Comparison of ENCODE assay signal across 9 mouse cellular contexts in the genomic region with DNA sequence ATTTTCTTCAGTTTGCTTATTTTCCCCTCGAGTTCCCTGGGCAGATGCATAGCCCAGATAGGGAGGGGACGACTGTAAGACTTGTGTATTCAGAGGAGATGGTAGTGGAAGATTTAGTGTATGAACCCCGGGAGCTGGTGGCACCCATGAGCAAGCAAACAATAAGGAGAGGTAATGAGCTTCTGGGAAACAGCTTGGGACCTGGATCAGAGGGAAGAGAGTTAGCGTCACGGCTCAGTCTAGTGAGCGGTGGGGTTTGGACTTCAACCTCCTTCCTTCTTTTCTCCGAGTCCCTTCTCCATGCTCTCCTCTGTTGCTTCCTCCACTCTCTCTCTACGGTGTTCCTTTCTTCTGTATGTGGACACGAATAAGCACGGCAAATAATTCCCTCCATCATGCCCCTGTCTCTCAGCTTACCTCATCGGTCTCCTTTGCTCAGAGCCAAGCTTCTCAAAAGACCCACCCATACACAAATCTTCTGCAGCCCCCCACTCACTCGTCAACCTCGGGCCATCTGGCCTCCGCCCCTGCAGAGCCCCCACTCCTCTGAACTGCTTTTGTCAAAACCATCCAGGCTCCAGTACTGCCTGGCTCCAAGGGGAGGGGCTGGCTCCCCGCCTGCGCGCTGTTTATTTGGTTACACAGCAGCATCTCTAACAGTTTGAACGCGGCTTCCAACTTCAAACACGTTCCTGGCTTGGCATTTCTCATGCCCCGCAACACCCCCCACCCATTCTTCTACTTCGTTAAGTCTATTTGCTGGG. TPM values are rescaled to one million over a fixed set of nuclear protein-coding genes. Genes with fewer than 3 reads are reported as not detected.
A peak's percentile ranks its signal among the peaks of the same experiment; 100 is the strongest.
DNase-seq lines count a peak whose midpoint lies in the region; ATAC-seq and TF ChIP-seq lines count a peak whose summit lies in the region.
"Had no signal": no experiment of that assay in that cellular context is flagged by ENCODE, and none has a peak within 500 bp of the region (broad histone marks: within the 10 kb centered on the region; RNA-seq: fewer than 3 reads in every experiment).

No protein-coding gene starts in this region.

- H3K9me3 ChIP-seq in lung, postnatal 0 days (ENCODE audit: low read length), result no peaks in the 10 kb centered on the region
- no peaks in the 10 kb centered on the region for H3K9me3 ChIP-seq in intestine, embryonic 15.5 days
- H3K9me3 ChIP-seq: liver, embryonic 15.5 days had no signal

- no peaks in the 10 kb centered on the region; the same call in 1 of the 2 replicates for H3K27me3 ChIP-seq in lung, postnatal 0 days (replicated peaks; ENCODE audit: insufficient read depth, low read length)
- H3K27me3 ChIP-seq in intestine, embryonic 15.5 days (replicated peaks), result no peaks in the 10 kb centered on the region

- H3K36me3 ChIP-seq in lung, postnatal 0 days (ENCODE audit: insufficient read depth, low read length), result no peaks in the 10 kb centered on the region
- no peaks in the 10 kb centered on the region for H3K36me3 ChIP-seq in intestine, embryonic 15.5 days
- H3K36me3 ChIP-seq: liver, embryonic 15.5 days had no signal

- 9% methylated on average over 22 of the region's 22 CpGs for WGBS in lung, postnatal 0 days
- WGBS in intestine, embryonic 15.5 days, result 8% methylated on average over 22 of the region's 22 CpGs

- peak; percentile 53 for ATAC-seq in frontal cortex, adult (ENCODE audit: low TSS enrichment)
- ATAC-seq in lung, postnatal 0 days, result 0 out of 2 replicates have a peak, but pooled peaks have one; percentile 17
- peak; percentile 60; the same call in 1 of the 2 replicates for ATAC-seq in intestine, embryonic 15.5 days

- DNase-seq in frontal cortex, postnatal 25 days (ENCODE audit: low spot score in 2 of 2), result no peak
- peak; percentile 6 for DNase-seq in lung, postnatal 0 days (ENCODE audit: low spot score)
- DNase-seq in lung, adult 18-20 months, result no peak
- peak; percentile 71 for DNase-seq in neural tube, embryonic 10.5 days (ENCODE audit: extremely low spot score, low spot score)
- DNase-seq in adipocyte (ENCODE audit: low spot score), result no peak
- no peak for DNase-seq in MN1 (ENCODE audit: low spot score)

- no peak for TF ChIP-seq EP300 in lung, postnatal 0 days (IDR thresholded peaks at IDR 0.05)

- no peak overlapping the region for H3K9ac ChIP-seq in lung, postnatal 0 days (replicated peaks; ENCODE audit: low read depth)
- H3K9ac ChIP-seq in intestine, embryonic 15.5 days, result no peak overlapping the region
- H3K9ac ChIP-seq: liver, embryonic 15.5 days had no signal

- no peak overlapping the region for H3K27ac ChIP-seq in lung, postnatal 0 days (ENCODE audit: low read length)
- H3K27ac ChIP-seq in intestine, embryonic 15.5 days, result no peak overlapping the region
- H3K27ac ChIP-seq: liver, embryonic 15.5 days had no signal

- 0 out of 2 replicates have a peak overlapping the region, but pooled peaks have one; percentile 9 for H3K4me2 ChIP-seq in lung, postnatal 0 days (replicated peaks; ENCODE audit: low read depth, low read length)
- peak overlapping the region; percentile 65 for H3K4me2 ChIP-seq in intestine, embryonic 15.5 days (replicated peaks)
- H3K4me2 ChIP-seq: liver, embryonic 15.5 days had no signal

- no peak overlapping the region for H3K4me3 ChIP-seq in lung, postnatal 0 days (ENCODE audit: low read depth, low read length)
- H3K4me3 ChIP-seq in intestine, embryonic 15.5 days (replicated peaks), result peak overlapping the region; percentile 25
- H3K4me3 ChIP-seq: liver, embryonic 15.5 days had no signal

- TF ChIP-seq CTCF in lung, postnatal 0 days (IDR thresholded peaks at IDR 0.05), result no peak

- H3K4me1 ChIP-seq in lung, postnatal 0 days (ENCODE audit: insufficient read depth, low read depth, low read length), result no peaks in the 10 kb centered on the region
- peaks cover 4% of the 10 kb centered on the region; the same call in 1 of the 2 replicates for H3K4me1 ChIP-seq in intestine, embryonic 15.5 days (replicated peaks)
- H3K4me1 ChIP-seq: liver, embryonic 15.5 days had no signal

RNA-seq across cellular contexts. Expression of a gene that starts 14.4 kb away (rescaled TPM):
- polyA plus RNA-seq in lung, postnatal 0 days (2015; fragmentation: Nextera tagmentation; extraction: Ambion mirVana), result not detected in 2 replicates
- polyA plus RNA-seq in intestine, embryonic 15.5 days (2015; fragmentation: Nextera tagmentation; extraction: Ambion mirVana), result not detected in 2 replicates
- polyA plus RNA-seq: liver, embryonic 15.5 days had no signal

RNA-seq across cellular contexts. Expression of a gene that starts 16.0 kb away (rescaled TPM):
- 18.6 and 21.8 TPM in 2 replicates for polyA plus RNA-seq in lung, postnatal 0 days (2015; fragmentation: Nextera tagmentation; extraction: Ambion mirVana)
- polyA plus RNA-seq in intestine, embryonic 15.5 days (2015; fragmentation: Nextera tagmentation; extraction: Ambion mirVana), result 11.3 and 12.8 TPM in 2 replicates

RNA-seq across cellular contexts. Expression of a gene that starts 26.4 kb away (rescaled TPM):
- polyA plus RNA-seq in lung, postnatal 0 days (2015; fragmentation: Nextera tagmentation; extraction: Ambion mirVana), result 0.07 and 0.19 TPM in 2 replicates
- polyA plus RNA-seq in intestine, embryonic 15.5 days (2015; fragmentation: Nextera tagmentation; extraction: Ambion mirVana), result 0.33 and 0.37 TPM in 2 replicates

Comparison
In these comparisons a context has a peak if more than half of its experiments do, and no peak if none do; other contexts are left out.
1. DNase-seq: peak in lung, postnatal 0 days (single experiment) and neural tube, embryonic 10.5 days (single experiment); none in frontal cortex, postnatal 25 days (0 of 2), lung, adult 18-20 months (0 of 2), adipocyte (single experiment) and MN1 (single experiment).
2. Peak in every context shown above with its lines, with median percentiles within 50 percentile points of each other: ATAC-seq.